Mouse (Mus musculus): ENCODE results near the gene Pard3b.

Pard3b gene

DNA sequence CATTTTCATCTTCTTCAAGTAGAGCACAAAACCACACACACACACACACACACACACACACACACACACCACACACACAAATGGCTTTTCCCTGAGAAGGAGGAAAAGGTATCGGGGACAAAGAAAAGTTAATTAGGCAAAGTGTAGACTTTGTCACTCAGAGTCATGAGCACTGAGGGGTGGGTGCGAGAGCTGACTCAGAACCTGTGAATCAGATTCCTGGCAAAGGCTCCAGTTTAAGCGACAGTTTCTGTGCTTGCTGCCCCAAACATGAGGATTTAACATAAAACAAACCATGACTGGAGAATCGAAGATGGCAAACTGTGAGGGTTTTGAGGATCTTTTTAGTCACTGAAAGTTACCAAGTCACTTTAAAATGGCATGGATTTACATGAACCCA is 577.9 kb downstream of the Pard3b start:
- in situ Hi-C loops (cut with MboI; ENCODE audit: low sequenced_read_pairs) = no loop called here

DNA sequence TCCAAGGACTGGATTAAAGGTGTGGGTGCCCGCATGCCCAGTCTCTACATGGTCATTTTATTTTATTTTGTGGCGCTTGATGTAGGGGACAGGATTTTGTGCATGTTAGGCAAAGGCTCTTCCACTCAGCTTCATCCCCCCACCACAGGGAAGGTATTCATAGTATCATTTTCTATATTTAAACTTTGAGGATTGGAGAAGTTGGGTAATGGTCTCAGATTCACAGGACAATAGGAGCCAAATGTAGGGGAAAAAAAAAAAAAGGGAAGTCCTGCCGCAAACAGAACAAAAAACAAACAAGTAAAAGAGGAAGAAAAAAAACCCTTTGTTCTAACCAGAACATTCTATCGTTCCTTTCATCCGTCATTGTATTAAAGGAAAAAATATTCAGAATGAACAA is 590.5 kb downstream of the Pard3b start:
- in situ Hi-C loops (cut with MboI; ENCODE audit: low sequenced_read_pairs) = no loop called here

DNA sequence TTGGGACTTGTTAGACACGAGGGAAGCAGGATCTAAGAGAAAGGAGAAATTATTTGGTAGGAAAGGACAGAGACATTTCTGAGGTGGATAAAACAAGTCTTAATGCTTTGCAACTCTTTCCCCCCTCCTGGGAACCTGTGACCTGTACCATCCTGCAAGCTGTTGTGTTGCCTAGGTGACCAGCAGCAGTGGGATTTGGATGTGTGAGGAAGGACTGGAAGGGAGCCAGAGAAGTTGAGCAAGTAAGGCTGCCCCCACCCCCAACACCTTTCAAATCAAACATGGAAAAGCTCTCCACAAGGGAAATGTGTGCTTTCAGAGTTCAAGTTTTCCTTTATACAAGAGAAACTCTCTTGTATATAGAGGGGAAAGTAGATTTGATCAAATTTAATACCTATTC is 595.4 kb downstream of the Pard3b start:
- in situ Hi-C loops (cut with MboI; ENCODE audit: low sequenced_read_pairs) = no loop called here

DNA sequence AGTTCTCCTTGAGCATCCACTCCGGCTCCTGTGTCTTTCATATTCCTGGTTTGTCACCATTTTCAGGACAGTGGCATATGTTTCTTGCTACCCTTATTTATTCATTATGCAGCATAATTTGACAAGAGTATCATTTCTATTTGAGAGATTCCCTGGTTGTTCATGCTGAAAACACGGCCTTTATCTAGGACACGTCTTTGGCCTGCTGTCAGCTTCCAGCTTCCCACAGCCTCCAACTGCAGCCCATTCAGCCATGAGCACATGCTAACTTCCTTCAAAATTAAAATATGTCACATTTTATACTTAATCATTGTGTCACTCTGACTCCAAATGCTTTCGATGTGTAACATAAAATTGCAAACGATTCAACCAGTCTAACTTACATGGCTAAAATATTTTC is 596.5 kb downstream of the Pard3b start:
- in situ Hi-C loops (cut with MboI; ENCODE audit: low sequenced_read_pairs) = no loop called here

DNA sequence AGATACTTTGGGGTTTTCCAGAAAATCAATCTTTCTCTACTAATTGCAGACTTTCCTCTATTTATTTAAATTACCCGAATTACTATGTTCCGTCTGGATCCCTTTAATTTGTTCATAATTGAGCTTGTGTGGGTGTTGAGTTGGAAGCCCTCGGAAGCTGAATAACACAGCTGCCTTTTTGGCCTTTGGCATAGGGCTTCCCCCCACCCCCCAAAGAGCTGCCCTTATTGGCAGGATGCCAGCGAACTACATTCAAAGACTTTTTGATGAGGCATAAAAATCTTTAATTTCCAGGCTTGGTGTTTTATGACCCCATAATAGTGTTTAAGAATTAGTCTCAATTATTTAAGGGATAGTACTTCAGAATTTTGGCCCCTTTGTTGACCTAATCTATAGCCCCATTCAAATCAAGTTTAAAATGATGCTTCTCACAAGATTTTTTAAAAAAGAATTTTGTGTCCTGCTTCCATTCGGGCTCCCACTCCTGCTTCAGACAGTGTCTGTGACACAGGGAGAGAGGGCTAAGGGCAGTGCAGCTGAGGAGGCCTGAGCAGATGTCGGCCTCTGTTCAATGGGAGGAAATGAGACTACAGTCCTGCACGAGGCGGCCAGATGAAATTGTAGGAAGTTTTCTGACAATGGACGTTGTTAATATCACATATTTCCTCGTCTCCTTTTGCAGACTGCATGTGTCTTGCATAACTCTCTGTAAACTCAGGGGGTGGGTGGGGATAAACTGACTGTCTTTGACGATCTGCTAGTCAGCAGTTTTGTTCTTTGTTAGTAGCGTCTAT is 605.8 kb downstream of the Pard3b start:
- in situ Hi-C loops (cut with MboI; ENCODE audit: low sequenced_read_pairs) = no loop called here

DNA sequence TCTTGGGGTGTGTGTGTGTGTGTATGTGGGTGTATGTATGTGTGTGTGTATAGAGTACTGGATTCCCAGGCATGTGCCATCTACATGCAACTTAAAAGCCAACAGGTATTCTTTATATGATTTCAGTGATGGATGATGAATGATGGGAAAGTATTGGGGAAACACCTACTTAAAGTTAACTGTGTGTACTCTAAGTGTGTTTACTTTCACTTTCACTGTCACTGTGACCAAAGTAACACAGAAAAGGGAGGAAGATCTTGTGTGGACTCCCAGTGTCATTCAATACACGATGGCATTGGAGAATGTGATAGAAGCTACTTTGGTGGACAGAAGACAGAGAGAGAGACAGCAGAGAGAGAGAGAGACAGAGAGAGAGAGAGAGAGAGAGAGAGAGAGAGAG is 613.8 kb downstream of the Pard3b start:
- in situ Hi-C loops (cut with MboI; ENCODE audit: low sequenced_read_pairs) = no loop called here

DNA sequence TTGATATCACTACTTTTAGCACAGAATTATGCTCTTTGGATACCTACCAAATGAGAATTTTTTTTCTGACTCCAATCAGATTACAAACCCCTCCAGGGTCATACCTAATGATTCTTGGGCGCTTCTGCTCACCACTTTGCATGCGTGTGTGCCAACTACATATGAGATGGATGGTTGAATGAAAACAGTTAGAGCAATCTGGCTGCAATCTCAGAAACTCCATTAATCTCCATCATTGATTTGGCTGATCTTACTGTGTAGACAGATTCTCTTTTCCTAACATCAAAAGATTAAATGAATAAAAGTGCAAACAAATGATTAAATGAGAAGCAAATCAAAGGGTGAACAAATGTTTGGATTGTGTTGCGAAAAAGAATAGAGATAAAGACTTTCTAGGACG is 615.7 kb downstream of the Pard3b start:
- in situ Hi-C loops (cut with MboI; ENCODE audit: low sequenced_read_pairs) = no loop called here

DNA sequence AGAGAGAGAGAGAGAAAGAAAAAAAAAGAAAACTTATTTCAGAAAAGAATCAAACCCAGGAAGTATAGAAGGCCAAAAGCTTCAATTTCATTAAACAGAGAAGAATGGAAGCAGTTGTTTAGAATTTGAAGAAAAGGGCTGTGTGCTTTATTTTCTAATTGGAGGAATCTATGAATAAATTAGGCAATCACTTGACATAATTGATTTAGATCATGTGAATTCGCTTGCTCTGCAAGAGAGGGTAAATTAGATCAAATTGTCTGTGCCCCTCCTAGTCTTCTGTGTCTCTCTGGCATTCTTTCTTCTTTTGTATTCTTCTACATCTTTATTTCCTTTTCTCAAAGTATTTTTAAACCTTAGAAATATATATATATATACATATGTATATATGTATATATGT is 616.3 kb downstream of the Pard3b start:
- in situ Hi-C loops (cut with MboI; ENCODE audit: low sequenced_read_pairs) = no loop called here

DNA sequence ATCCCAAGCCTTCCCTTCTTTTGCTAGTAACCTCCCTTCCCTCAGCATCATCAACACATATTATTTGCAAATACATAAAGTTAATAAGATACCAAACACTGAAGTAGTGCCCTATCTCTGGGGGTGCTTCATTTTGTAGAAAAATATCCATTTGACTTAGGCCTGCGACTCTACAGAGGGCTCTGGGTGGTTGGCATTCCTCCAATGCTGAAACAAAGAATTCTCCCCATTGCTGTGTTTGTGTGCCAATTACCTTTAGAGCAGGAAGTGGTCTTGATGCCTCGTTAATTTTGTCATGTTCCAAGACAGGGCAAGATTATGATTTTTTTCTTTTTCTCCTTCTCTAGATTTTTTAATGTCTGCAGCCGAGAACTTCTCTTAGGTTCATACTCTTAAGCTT is 637.8 kb downstream of the Pard3b start:
- in situ Hi-C loops (cut with MboI; ENCODE audit: low sequenced_read_pairs) = no loop called here

DNA sequence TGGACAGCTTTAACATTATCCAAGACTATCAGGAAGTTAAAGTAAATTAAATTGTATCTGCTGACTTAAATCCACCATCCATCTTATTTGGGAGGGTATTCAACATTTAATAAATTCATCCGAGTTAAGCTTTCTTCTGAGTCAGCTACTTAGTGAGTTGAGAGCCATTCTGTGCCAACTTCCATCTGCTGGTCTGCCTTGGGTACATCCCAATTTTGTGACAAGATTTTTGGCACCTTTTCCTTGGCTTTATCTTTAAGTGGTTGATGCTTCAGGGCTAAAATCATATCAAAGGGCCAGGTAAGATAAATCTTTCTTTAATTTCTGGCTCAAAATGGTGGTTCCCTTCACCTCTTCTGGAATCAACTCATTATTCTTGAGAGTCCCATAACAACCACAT is 640.0 kb downstream of the Pard3b start:
- in situ Hi-C loops (cut with MboI; ENCODE audit: low sequenced_read_pairs) = no loop called here

DNA sequence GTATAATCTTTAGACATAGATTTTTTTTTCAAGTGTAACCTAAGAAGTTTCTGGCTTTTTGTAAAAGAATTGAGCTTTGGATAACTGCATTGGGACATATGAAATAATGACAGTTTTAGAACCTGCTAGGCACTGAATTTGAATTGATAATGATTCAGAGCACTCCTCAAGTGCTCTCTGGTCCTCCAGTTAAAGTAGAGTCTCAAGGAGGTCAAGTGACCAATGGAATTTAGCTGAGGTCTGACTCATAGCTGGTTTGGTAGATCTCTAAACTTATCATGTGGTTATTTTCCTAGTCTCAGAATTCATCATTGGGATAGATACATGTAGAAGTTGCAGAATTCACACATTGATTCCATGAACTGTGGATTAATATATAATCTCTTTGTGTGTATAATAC is 642.0 kb downstream of the Pard3b start:
- in situ Hi-C loops (cut with MboI; ENCODE audit: low sequenced_read_pairs) = no loop called here

DNA sequence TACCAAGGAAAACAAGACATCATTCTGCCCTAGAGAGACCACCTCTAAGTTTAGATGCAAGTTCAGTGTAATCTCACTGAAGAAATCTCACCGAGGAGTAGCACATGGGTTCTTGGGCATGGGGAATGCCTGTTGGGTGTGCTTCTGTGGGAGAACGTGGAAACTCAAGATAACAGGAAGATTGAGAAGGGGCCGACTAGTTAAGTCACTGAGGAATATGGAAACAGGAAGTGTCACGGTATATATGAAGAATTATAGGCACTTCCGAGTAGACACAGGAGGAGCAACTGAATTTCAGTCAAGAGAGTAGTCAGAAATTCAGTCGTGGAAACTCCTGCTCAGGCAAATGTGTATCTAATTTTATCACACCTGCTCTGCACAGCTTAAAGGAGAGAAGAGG is 644.2 kb downstream of the Pard3b start:
- in situ Hi-C loops (cut with MboI; ENCODE audit: low sequenced_read_pairs) = no loop called here

DNA sequence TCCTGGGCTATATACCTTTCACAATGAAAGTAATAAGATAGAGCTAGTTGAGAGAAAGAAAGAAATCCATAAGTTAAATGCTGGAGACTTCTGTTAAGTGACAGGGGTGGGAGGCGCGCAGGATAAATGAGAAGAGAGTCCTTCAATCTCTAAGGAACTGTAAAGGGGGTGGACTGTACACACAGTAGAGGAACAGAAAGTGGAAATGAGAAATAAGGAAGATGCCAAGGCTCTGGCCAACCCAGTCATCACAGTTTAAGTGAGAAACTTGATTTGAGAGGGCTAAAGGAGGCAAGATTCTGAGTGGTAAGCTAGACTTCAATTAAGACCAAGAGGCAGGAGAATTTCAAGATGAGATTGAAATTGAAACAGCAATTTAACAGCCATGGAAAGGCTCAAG is 645.0 kb downstream of the Pard3b start:
- in situ Hi-C loops (cut with MboI; ENCODE audit: low sequenced_read_pairs) = no loop called here

DNA sequence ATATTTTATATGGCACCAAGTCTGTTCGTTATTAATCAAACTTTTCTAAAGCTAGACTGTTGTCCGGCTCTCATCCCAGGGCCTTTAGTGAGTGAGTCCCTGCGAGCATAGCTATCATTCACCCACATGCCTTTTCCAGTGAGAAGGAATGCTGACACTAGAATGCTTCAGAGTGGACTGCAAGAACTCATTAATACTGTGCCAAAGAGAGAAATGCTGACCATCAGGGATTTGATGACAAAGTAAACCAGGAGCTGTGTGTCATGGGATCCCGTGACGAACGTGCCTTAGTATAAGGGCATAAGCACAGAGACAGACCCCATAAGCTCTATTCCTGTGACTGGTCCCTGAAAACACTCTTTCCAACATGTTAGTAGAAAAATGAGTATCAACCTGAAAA is 670.8 kb downstream of the Pard3b start:
- in situ Hi-C loops (cut with MboI; ENCODE audit: low sequenced_read_pairs) = no loop called here

DNA sequence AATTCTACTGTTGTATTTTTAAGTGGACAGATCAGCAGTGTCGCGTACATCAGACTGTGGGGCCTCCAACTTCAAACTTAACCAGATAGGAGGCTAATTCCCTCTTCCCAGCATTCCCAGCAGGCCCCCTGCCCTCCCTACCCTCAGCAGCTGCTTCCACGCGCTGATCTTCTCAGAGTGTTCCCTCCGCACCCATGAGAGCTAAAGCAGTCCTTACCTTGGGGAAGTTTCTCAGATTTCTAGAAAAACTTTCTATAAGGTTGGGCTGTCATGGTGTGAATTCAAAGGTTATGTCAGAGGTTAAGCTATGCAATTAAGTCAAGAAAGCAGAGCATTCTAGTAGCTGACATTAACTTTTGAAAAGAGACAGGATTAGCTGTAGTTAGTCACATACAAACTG is 686.6 kb downstream of the Pard3b start:
- in situ Hi-C loops (cut with MboI; ENCODE audit: low sequenced_read_pairs) = no loop called here

DNA sequence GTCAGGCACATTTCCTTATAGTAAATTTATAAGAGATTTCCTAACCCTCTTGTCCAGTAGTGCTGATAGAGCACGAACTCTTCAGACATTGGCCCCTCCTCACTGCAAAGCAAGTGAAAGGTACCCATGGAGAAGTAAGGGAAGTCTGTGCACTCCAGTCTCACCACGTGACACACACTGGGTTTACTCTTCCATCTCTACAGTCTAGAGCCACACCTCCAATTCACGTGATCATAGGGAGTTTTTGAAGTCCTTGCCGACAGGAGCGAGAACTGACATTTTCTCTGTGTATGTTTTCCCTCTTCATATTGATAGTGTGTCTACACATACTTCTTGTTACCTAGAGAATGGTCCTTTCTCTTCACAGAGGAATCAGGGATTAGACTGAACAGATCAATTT is 689.1 kb downstream of the Pard3b start:
- in situ Hi-C loops (cut with MboI; ENCODE audit: low sequenced_read_pairs) = no loop called here

DNA sequence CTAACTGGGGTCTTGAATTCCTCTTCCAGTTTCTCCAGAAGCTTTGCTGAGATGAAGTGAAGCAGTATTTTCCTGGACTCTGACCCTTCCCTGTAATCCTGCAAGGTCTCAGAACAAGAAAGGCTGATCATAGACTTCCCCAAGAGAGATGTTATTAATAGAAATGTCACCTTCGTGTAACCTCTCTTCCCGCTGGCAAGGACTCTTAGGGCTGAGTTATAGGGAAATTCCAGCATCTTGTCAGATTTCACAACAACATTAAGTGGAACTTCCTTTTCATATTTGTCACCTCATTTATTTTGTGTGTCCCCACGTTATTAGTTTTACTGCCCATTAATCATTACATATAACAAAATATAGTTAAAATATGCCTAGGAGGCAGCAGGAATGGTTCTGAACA is 690.2 kb downstream of the Pard3b start:
- in situ Hi-C loops (cut with MboI; ENCODE audit: low sequenced_read_pairs) = no loop called here

DNA sequence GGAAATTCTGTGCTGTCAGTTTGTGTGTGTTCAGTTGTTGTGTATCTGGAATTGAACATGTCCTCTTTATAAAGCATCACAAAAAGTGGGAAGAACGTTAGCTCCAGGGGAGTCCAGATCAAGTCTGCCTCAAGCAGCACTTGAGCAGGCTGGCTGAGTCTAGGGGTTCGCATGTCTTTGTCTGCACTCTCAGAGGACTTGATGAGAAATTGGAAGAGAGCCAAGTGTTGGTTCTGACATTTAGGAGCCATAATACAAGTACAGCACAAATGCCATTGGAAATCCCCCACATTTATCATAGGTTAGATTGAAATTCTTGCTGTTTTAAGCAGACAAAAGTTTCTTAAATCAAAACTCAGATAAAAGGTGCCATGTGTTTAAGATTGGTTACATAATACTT is 694.4 kb downstream of the Pard3b start:
- in situ Hi-C loops (cut with MboI; ENCODE audit: low sequenced_read_pairs) = no loop called here

DNA sequence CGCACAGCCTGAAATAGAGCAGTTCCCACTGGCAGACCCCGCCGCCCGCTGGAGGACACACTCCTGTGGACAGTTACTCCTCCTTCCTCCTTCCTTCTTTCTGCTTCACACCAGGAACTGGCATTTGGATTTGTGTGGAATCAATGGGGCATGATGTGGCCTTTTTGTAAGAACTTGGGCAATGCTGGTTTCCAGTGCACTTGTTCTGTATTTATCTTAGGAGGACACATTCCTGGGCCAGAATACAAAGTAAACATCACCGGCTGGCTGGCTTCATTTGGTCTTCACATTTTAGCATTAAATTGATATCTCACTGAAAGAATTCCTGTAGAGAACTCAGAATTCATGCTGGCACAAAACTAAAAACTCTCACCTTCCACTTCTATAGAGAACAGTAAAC is 695.6 kb downstream of the Pard3b start:
- in situ Hi-C loops (cut with MboI; ENCODE audit: low sequenced_read_pairs) = no loop called here

DNA sequence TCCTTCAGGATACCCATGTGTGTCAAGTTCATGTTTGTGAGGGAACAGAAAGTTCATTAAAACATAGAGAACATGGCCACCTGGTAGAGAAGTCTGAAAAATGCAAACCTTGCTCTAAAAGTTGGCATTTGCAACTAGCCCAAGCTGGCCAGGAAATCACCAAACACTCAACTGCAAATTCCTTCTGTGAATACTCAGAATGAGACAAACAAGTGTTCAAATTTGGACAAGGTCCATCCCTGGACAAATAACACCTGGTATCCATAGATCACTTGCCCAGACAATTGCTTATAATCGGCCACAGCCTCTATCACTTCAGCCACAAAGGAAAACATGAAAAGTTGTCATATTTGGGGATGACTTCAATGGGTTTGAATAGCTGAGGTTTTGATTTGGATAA is 701.6 kb downstream of the Pard3b start:
- in situ Hi-C loops (cut with MboI; ENCODE audit: low sequenced_read_pairs) = no loop called here

DNA sequence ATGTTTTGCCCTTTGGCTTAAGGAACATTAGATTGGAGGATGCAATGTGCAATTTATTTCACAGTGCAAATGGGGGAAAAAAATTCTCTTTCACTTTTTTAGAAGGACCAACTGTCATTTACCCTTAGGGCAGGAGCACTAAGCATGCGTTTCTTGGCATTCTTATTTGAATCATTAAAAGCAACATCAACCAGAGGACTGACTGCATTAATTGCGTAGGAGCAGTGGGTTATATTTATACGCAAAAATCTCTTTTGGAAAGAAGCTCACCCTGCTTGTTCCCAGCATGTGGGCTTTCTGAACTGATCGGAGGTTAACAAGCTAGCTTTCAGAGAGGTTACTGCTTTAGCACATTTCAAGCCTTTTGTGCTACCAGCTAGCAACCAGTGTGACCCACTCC is 705.7 kb downstream of the Pard3b start:
- in situ Hi-C loops (cut with MboI; ENCODE audit: low sequenced_read_pairs) = no loop called here

DNA sequence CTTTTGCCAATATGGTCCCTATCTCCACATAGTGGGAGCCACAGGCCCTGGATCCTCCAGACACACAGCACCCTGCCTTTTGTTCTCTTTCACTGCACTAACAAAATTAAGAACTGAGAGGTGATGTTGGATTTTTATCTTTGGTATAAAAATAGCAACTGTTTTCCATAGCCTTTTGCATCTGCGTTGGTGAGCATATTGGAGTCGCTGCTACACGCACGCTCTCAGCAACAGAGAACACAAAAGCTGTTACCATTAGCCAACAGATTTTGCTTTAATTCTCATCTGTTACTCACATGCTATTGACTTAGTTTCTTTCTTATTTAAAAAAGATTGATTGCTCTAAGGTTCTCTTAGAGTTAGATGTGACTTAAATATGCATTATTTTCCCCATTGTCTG is 709.7 kb downstream of the Pard3b start:
- in situ Hi-C loops (cut with MboI; ENCODE audit: low sequenced_read_pairs) = no loop called here

DNA sequence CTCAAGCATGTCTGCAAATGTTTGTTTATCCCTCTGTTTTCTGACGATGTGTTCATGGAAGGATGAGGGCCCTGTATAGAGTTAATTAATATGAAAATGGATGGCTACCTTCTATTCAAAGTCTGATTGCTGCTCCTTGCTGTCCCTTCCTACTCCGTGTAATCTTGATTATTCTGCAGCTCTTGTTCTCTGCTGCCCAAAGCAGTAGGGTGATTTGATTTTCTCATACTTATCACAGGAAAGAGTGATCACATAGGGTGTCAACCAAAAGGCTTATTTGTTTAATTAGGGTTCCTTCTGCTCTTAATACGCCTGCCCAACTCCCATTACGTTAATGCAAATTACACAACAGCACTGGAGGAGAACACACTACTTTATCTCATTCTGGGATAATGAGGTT is 716.9 kb downstream of the Pard3b start:
- in situ Hi-C loops (cut with MboI; ENCODE audit: low sequenced_read_pairs) = no loop called here
